Mouse (Mus musculus) intestine, embryonic 16.5 days (tissue): ENCODE results near the gene Aknad1. TPM values are rescaled to one million over a fixed set of nuclear protein-coding genes. Genes with fewer than 3 reads are reported as not detected.

Source experiments
- ATAC-seq: fragments of 200-750 bp; cut with Nextera tagmentation; 2 replicates; pipeline ENCODE4 v1.8.0; 2017; ENCODE audit warnings: moderate TSS enrichment, moderate library complexity
- H3K27ac ChIP-seq: fragments of 300-500 bp; sonication (generic); 2 replicates; pipeline ENCODE4 v1.5.1; 2014; ENCODE audit warnings: mild to moderate bottlenecking, low read length
- H3K27me3 ChIP-seq: fragments of 300-500 bp; sonication (generic); replicated peaks from 2 replicates; pipeline ENCODE4 v1.6.1; 2014; ENCODE audit warnings: low read length, control low read depth, mixed read lengths; ENCODE audit not compliant: control insufficient read depth, insufficient read depth
- H3K36me3 ChIP-seq: fragments of 300-500 bp; sonication (generic); 2 replicates; pipeline ENCODE4 v1.6.1; 2014; ENCODE audit warnings: low read length, control low read depth; ENCODE audit not compliant: control insufficient read depth, insufficient read depth
- H3K4me1 ChIP-seq: fragments of 300-500 bp; sonication (generic); 2 replicates; pipeline ENCODE4 v1.6.1; 2014; ENCODE audit warnings: low read length, control low read depth, mixed read lengths; ENCODE audit not compliant: control insufficient read depth, insufficient read depth
- H3K4me2 ChIP-seq: fragments of 300-500 bp; sonication (generic); 2 replicates; pipeline ENCODE4 v1.6.1; 2014; ENCODE audit warnings: low read depth, low read length, control low read depth
- H3K4me3 ChIP-seq: fragments of 300-500 bp; sonication (generic); 2 replicates; pipeline ENCODE4 v1.5.1; 2014; ENCODE audit warnings: mild to moderate bottlenecking, low read length
- H3K9ac ChIP-seq: fragments of 300-500 bp; sonication (generic); 2 replicates; pipeline ENCODE4 v1.6.1; 2014; ENCODE audit warnings: low read depth, low read length
- H3K9me3 ChIP-seq: fragments of 300-500 bp; sonication (generic); 2 replicates; pipeline ENCODE4 v1.6.1; 2016; ENCODE audit warnings: low read length, control low read depth; ENCODE audit not compliant: control insufficient read depth
- whole genome bisulfite sequencing: fragments of 180-500 bp; shearing (Covaris S2); extraction: QIAGEN DNeasy Blood & Tissue Kit; methylation state at CpG from one replicate; pipeline ENCODE4 v1.1.7; 2014; 5-methylcytosine and 5-hydroxymethylcytosine counted together
- polyA plus RNA-seq: library from polyadenylated mRNA; unstranded; fragments of >200 nt; fragmentation: Nextera tagmentation; extraction: Ambion mirVana; gene quantifications from 2 replicates; pipeline ENCODE4 v1.2.1, GENCODE M21; 2015

Gene Aknad1
- polyA plus RNA-seq = 0.21 and 0.50 TPM in 2 replicates

- WGBS = 69% methylated on average over 8 of the region's 8 CpGs
Measured at GRCm38 (mm10) chr3:108739045-108739708, at the start of gene Aknad1. TSS of gene Aknad1 (plus strand) at chr3:108739658.

GRCm38 (mm10) chr3:108689979-108690378 is 49.5 kb upstream of the Aknad1 start:
- no peaks in the 10 kb centered on the region for H3K9me3 ChIP-seq
- H3K36me3 ChIP-seq = peaks cover 11% of the 10 kb centered on the region; the same call in 1 of the 2 replicates
- H3K9ac ChIP-seq = no peak overlapping the region
- no peak overlapping the region for H3K27ac ChIP-seq
- ATAC-seq = no peak
- no peaks in the 10 kb centered on the region for H3K4me1 ChIP-seq
- H3K27me3 ChIP-seq = no peaks in the 10 kb centered on the region
- H3K4me3 ChIP-seq = no peak overlapping the region
- WGBS = 71% methylated on average over 4 of the region's 4 CpGs
- H3K4me2 ChIP-seq = no peak overlapping the region

More at GRCm38 (mm10) chr3:108739045-108739708, at the start of gene Aknad1:
- Histone ChIP-seq H3K4me2 (no peak within 1 kb of the TSS), H3K36me3 (no peaks in the 10 kb centered on the region), H3K27ac (no peak within 1 kb of the TSS), H3K9me3 (no peaks in the 10 kb centered on the region), H3K4me3 (no peak within 1 kb of the TSS), H3K27me3 (no peaks in the 10 kb centered on the region), H3K4me1 (no peaks in the 10 kb centered on the region), H3K9ac (no peak within 1 kb of the TSS)
- ATAC-seq = no peak

- Histone ChIP-seq H3K27me3 (no peaks in the 10 kb centered on the region), H3K4me3 (no peak overlapping the region), H3K9me3 (no peaks in the 10 kb centered on the region), H3K27ac (no peak overlapping the region), H3K9ac (no peak overlapping the region), H3K36me3 (peaks cover 4% of the 10 kb centered on the region; the same call in 1 of the 2 replicates), H3K4me1 (no peaks in the 10 kb centered on the region), H3K4me2 (no peak overlapping the region)
- ATAC-seq = no peak
- WGBS = 78% methylated on average over 9 of the region's 9 CpGs
Measured at GRCm38 (mm10) chr3:108694321-108694720, 45.1 kb upstream of the Aknad1 start.

GRCm38 (mm10) chr3:108698662-108699061 is 40.8 kb upstream of the Aknad1 start:
- no peak for ATAC-seq
- Histone ChIP-seq H3K4me1 (no peaks in the 10 kb centered on the region), H3K4me3 (no peak overlapping the region), H3K4me2 (no peak overlapping the region), H3K36me3 (peaks cover 6% of the 10 kb centered on the region), H3K27me3 (no peaks in the 10 kb centered on the region), H3K9ac (no peak overlapping the region), H3K9me3 (no peaks in the 10 kb centered on the region), H3K27ac (no peak overlapping the region)
- WGBS = 91% methylated on average over 8 of the region's 8 CpGs

- Histone ChIP-seq H3K4me3 (no peak overlapping the region), H3K9ac (no peak overlapping the region), H3K9me3 (no peaks in the 10 kb centered on the region), H3K4me1 (no peaks in the 10 kb centered on the region), H3K36me3 (peaks cover 6% of the 10 kb centered on the region), H3K27ac (no peak overlapping the region), H3K4me2 (no peak overlapping the region), H3K27me3 (no peaks in the 10 kb centered on the region)
- 89% methylated on average over 4 of the region's 4 CpGs for WGBS
- no peak for ATAC-seq
Measured at GRCm38 (mm10) chr3:108699786-108700185, 39.7 kb upstream of the Aknad1 start.

- Histone ChIP-seq H3K27ac (no peak overlapping the region), H3K4me1 (no peaks in the 10 kb centered on the region), H3K4me3 (no peak overlapping the region), H3K36me3 (peaks cover 6% of the 10 kb centered on the region), H3K27me3 (no peaks in the 10 kb centered on the region), H3K9me3 (no peaks in the 10 kb centered on the region), H3K4me2 (no peak overlapping the region), H3K9ac (no peak overlapping the region)
- ATAC-seq = no peak
- 85% methylated on average over 1 of the region's 1 CpGs for WGBS
Measured at GRCm38 (mm10) chr3:108701256-108701655, 38.2 kb upstream of the Aknad1 start.

GRCm38 (mm10) chr3:108702789-108703188 is 36.7 kb upstream of the Aknad1 start:
- Histone ChIP-seq H3K27ac (no peak overlapping the region), H3K4me1 (no peaks in the 10 kb centered on the region), H3K27me3 (no peaks in the 10 kb centered on the region), H3K9me3 (no peaks in the 10 kb centered on the region), H3K9ac (no peak overlapping the region), H3K36me3 (peaks cover 6% of the 10 kb centered on the region), H3K4me2 (no peak overlapping the region), H3K4me3 (no peak overlapping the region)
- 94% methylated on average over 8 of the region's 8 CpGs for whole genome bisulfite sequencing
- ATAC-seq = no peak

GRCm38 (mm10) chr3:108711296-108711695 is 28.2 kb upstream of the Aknad1 start:
- ATAC-seq = no peak
- Histone ChIP-seq H3K36me3 (no peaks in the 10 kb centered on the region; the same call in 1 of the 2 replicates), H3K4me1 (peaks cover 12% of the 10 kb centered on the region), H3K27ac (no peak overlapping the region), H3K27me3 (no peaks in the 10 kb centered on the region), H3K9ac (no peak overlapping the region), H3K4me3 (no peak overlapping the region), H3K9me3 (no peaks in the 10 kb centered on the region), H3K4me2 (no peak overlapping the region)
- 95% methylated on average over 5 of the region's 5 CpGs for WGBS

GRCm38 (mm10) chr3:108713065-108713675 is 26.3 kb upstream of the Aknad1 start:
- Histone ChIP-seq H3K9me3 (no peaks in the 10 kb centered on the region), H3K27ac (0 out of 2 replicates have a peak overlapping the region, but pooled peaks have one; percentile 6), H3K4me1 (peaks cover 15% of the 10 kb centered on the region), H3K9ac (no peak overlapping the region), H3K36me3 (no peaks in the 10 kb centered on the region), H3K27me3 (no peaks in the 10 kb centered on the region), H3K4me3 (no peak overlapping the region), H3K4me2 (no peak overlapping the region)
- no peak for ATAC-seq
- WGBS = 32% methylated on average over 3 of the region's 3 CpGs
